Mouse (Mus musculus) NIH3T3 (cell line): Measurements from ENCODE around the gene Gramd1c.

Experiments
- DNase-seq: peaks from one replicate; pipeline ENCODE4 v3.0.0-alpha.2; 2012; ENCODE audit warnings: low read depth

The Gramd1c gene

GRCm38 (mm10) chr16:43954913-43955312 lies 108.2 kb downstream of the Gramd1c start:
- no peak for DNase-seq

- no peak for DNase-seq
These were observed 111.6 kb downstream of the Gramd1c start for GRCm38 (mm10) chr16:43951591-43951990.

- DNase-seq, result peak; percentile 16
These were observed 117.3 kb downstream of the Gramd1c start for GRCm38 (mm10) chr16:43945869-43946268.

- no peak for DNase-seq
These were observed 117.8 kb downstream of the Gramd1c start for GRCm38 (mm10) chr16:43945351-43945750.

GRCm38 (mm10) chr16:43940846-43941245 lies 122.3 kb downstream of the Gramd1c start:
- DNase-seq, result no peak

DNA sequence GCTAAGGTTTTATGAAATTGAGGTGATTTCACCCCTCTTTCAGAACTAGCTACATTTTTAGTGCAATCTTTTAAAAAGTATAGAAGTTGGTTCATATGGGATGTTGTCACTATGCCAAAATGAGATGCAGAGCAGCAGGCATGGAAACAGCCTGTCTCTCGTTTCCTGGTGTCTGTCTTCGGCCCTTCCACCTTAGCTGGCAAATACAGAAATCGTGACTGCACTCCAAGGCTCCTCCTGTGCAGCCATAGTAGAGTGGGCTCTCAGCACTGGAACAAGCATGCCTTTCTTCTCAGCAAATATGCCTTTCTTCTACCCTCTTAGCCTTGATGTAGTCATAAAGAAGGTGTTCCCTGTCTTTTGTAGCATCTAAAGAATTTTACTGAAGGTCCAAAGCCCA lies 127.3 kb downstream of the Gramd1c start:
- DNase-seq, result no peak

DNA sequence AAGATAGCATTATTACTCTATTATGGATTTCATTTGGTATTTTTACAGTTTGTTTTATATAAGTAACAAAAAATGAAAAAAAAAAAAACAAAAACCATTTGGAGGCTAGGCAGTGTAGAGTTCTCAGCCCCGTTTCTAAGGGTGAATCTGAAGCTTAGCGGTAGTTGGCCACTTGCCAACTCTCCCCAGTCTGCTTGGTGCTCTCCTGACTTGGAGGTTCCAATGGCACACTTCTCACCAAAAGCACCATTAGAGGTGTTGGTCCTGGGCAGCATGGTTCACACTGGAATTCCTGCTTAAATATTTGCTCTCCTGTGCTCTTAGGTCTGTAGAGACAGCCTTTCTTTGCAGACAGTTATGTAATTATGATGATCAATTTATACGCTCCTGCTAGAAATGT lies 127.8 kb downstream of the Gramd1c start:
- peak; percentile 8 for DNase-seq

DNA sequence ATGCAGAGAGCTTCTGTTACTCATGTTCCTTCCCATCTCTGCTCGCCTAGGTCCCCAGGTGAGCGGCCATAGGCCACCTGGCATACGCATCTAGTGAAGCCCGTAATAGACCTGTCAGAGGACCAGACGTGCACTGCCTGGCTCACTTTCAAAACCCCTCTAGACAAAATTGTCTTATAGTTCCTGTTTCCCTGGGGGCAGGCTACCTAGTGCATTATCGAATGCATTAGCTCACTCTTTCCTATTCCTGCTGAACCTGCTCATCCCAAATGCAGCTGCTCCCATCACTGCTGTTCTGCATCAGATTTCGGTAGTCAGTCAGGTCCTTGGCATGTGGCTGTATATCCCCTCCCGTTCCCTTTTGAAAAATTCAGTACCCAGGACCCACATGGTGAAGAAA lies 128.3 kb downstream of the Gramd1c start:
- no peak for DNase-seq

DNA sequence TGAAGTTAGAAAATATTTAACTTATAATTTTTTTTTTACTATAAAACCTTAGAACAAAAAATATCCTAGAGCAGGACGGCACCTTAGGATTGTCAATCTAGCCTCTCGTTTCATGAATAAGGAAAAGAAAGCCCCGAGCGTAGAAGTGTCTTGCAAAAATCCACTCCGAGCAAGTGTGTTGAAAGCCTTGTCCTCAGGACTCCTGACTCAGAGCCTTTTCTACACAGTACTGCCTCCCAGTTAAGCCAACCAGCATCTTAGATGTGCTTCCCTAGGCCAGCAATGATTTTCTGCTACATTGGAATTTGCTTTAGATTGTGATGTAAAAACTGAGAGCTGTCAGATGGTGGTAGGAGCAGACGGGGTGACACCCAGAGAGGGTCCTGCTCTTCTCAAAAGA lies 130.1 kb downstream of the Gramd1c start:
- no peak for DNase-seq

GRCm38 (mm10) chr16:43932319-43932718 lies 130.8 kb downstream of the Gramd1c start:
- DNase-seq, result no peak

DNA sequence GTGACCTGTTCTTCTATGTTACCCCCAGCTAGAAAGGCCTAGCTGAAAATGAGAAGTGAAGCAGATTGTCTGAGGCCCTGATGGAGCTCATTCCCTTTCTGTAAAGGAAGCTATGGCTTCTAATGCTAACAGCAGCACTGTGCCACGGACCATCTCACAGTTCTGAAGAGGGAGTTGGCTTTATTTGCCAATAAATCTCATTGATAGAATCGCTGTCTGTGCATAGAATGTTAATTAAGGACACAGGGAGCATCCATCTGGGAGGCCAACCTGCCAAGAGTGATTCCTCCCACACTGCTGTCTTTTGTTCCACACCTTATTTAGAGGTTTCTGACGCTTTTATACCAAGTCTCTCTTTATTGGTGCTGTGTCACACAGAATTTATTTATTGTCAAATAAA lies 131.6 kb downstream of the Gramd1c start:
- no peak for DNase-seq

DNA sequence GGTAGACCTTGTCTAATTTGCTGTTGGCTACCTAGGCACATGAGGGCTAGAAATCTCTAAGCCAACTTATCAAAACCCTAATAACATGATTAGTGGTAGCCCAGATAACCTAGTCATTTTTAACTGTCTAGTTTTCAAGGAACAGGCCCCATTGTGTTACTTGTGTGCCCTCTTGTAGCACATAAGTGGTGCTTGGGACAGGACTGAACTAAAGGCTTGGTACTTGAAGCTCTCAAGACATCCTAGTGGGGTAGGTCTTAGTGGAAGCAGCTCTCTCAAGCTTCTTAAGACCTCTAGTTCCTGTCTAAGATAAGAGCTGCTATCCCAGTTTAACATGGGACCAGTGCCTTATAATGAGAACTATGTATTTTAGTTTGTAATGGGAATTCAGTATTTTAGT lies 132.6 kb downstream of the Gramd1c start:
- no peak for DNase-seq
